Mouse (Mus musculus) G1E (cell line): ENCODE results near the gene Rabep1.

Source experiments
- CTCF ChIP-seq: IDR thresholded peaks from 2 replicates; pipeline ENCODE4 v1.5.1; 2012; ENCODE audit warnings: low read depth, low read length, inconsistent platforms, mixed read lengths
- POLR2AphosphoS5 ChIP-seq: IDR thresholded peaks from 2 replicates; pipeline ENCODE4 v1.6.1; 2012; ENCODE audit warnings: low read depth, low read length, inconsistent platforms; ENCODE audit not compliant: insufficient replicate concordance
- TAL1 ChIP-seq: conservative IDR thresholded peaks from 2 replicates; pipeline ENCODE4 v1.6.1; 2012; ENCODE audit warnings: low read depth, low read length, inconsistent platforms, mixed read lengths

GRCm38 (mm10) chr11:70980751-70981510 is 136.4 kb downstream of the Rabep1 start:
- TF ChIP-seq CTCF (no peak), TAL1 (no peak), POLR2AphosphoS5 (no peak)
